Mouse (Mus musculus): Measurements from ENCODE around the gene Epha2. TPM values are rescaled to one million over a fixed set of nuclear protein-coding genes. Genes with fewer than 3 reads are reported as not detected.

Gene Epha2
- polyA plus RNA-seq, 1 experiment from 2014 or later, result 3.0 TPM

DNA sequence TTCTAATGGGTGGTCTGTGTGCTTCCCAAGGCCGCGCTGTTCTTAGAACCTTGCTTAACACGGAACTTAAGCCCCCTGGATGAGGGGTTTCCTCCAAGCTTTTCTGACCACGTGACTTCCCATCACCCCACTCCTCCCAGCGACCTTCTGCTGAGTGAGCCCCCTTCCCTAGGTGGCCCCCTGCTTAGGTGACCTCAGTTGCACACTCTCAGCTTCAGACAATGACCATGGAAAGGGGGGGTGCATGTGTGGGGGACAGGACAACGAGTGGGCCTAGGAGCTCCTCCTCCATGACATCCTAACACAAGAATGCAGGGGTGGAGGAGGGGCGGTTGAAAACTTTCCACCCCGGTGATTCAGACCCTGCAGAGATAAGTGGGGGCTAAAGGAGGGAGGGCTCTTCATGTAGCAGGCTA lies 9.2 kb downstream of the Epha2 start:
- Histone ChIP-seq H3K27me3 (replicated peaks; ENCODE audit: low read depth, poor library complexity, severe bottlenecking) (peaks cover 22% of the 10 kb centered on the region), H3K27ac (replicated peaks) (peak overlapping the region; percentile 79), H3K4me1 (peaks cover 82% of the 10 kb centered on the region), H3K4me3 (peak overlapping the region; percentile 24; the same call in 1 of the 2 replicates), H3K9me3 (no peaks in the 10 kb centered on the region), H3K36me3 (replicated peaks) (peaks cover 17% of the 10 kb centered on the region)
- peak; percentile 71 for DNase-seq (ENCODE audit: low spot score)
- 17% methylated on average over 8 of the region's 8 CpGs for WGBS

- Histone ChIP-seq H3K4me3 (no peak overlapping the region), H3K27me3 (replicated peaks; ENCODE audit: low read depth, poor library complexity, severe bottlenecking) (peaks cover 13% of the 10 kb centered on the region), H3K4me1 (peaks cover 79% of the 10 kb centered on the region), H3K36me3 (replicated peaks) (peaks cover 17% of the 10 kb centered on the region), H3K27ac (replicated peaks) (peak overlapping the region; percentile 79; the same call in 1 of the 2 replicates), H3K9me3 (no peaks in the 10 kb centered on the region)
- DNase-seq (ENCODE audit: low spot score), result no peak
- 71% methylated on average over 7 of the region's 7 CpGs for WGBS
Observed at GRCm38 (mm10) chr4:141311078-141311477, 10.0 kb downstream of the Epha2 start.

DNA sequence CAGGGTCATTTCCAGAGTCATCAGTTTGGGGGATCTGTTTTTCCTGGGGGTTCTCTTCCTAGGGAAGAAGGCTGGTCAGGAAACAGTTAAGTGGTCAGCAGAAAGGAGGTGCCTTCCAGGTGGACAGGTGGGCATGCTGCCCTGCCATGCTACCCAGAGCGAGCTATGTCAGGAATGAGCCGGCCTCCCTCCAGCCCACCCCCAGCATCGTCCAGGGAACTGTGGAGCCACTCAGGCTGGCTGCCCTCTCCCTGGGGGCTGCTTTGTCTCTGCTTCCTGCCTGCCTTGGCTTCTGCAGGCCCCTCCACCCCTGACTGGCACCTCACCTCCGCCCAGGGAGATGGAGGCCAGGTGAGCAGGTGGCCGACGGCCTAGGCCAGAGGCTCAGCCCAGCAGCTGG lies 10.5 kb downstream of the Epha2 start:
- DNase-seq (ENCODE audit: low spot score), result no peak
- Histone ChIP-seq H3K9me3 (no peaks in the 10 kb centered on the region), H3K4me1 (peaks cover 76% of the 10 kb centered on the region), H3K36me3 (replicated peaks) (peaks cover 17% of the 10 kb centered on the region), H3K27ac (replicated peaks) (peak overlapping the region; percentile 79; the same call in 1 of the 2 replicates), H3K4me3 (no peak overlapping the region), H3K27me3 (replicated peaks; ENCODE audit: low read depth, poor library complexity, severe bottlenecking) (peaks cover 9% of the 10 kb centered on the region)
- WGBS, result 44% methylated on average over 6 of the region's 6 CpGs

- 79% methylated on average over 2 of the region's 2 CpGs for WGBS
- H3K27ac ChIP-seq (replicated peaks), result peak overlapping the region; percentile 79; the same call in 1 of the 2 replicates
- H3K27me3 ChIP-seq (replicated peaks; ENCODE audit: low read depth, poor library complexity, severe bottlenecking), result peaks cover 5% of the 10 kb centered on the region; the same call in 1 of the 2 replicates
- peaks cover 72% of the 10 kb centered on the region for H3K4me1 ChIP-seq
- H3K4me3 ChIP-seq, result no peak overlapping the region
- peaks cover 20% of the 10 kb centered on the region for H3K36me3 ChIP-seq (replicated peaks)
- H3K9me3 ChIP-seq, result no peaks in the 10 kb centered on the region
- no peak for DNase-seq (ENCODE audit: low spot score)
Observed at GRCm38 (mm10) chr4:141311908-141312307, 10.9 kb downstream of the Epha2 start.

- Histone ChIP-seq H3K36me3 (replicated peaks) (peaks cover 21% of the 10 kb centered on the region), H3K27ac (replicated peaks) (peak overlapping the region; percentile 12; the same call in 1 of the 2 replicates), H3K4me3 (no peak overlapping the region), H3K9me3 (no peaks in the 10 kb centered on the region), H3K4me1 (peaks cover 69% of the 10 kb centered on the region), H3K27me3 (replicated peaks; ENCODE audit: low read depth, poor library complexity, severe bottlenecking) (peaks cover 5% of the 10 kb centered on the region; the same call in 1 of the 2 replicates)
- DNase-seq (ENCODE audit: low spot score), result no peak
- WGBS, result 74% methylated on average over 17 of the region's 17 CpGs
Observed at GRCm38 (mm10) chr4:141312513-141313131, 11.6 kb downstream of the Epha2 start.

DNA sequence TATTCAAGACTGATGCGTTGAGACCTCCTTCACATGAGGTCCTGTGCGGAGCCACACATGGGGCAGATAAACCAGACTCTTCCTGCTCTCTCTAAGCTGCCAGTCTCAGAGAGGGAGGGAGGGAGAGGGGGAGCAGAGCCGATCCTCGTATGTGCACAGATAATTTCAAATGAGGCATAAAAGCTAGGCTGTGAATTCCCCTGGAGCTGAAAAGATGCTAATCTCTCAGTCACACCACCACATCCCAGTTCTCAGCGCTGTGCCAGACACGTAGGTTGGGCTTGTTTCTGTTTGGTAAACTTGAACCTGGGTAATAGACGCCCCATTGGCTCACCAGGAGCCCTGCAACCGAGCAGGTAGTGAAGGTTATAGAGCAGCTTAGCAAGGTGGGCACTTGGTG lies 12.4 kb downstream of the Epha2 start:
- Histone ChIP-seq H3K27ac (replicated peaks) (peak overlapping the region; percentile 31; the same call in 1 of the 2 replicates), H3K9me3 (no peaks in the 10 kb centered on the region), H3K4me3 (no peak overlapping the region), H3K27me3 (replicated peaks; ENCODE audit: low read depth, poor library complexity, severe bottlenecking) (peaks cover 5% of the 10 kb centered on the region; the same call in 1 of the 2 replicates), H3K36me3 (replicated peaks) (peaks cover 25% of the 10 kb centered on the region), H3K4me1 (peaks cover 69% of the 10 kb centered on the region)
- WGBS, result 67% methylated on average over 8 of the region's 8 CpGs
- no peak for DNase-seq (ENCODE audit: low spot score)

- no peak overlapping the region for H3K4me3 ChIP-seq
- H3K4me1 ChIP-seq, result peaks cover 64% of the 10 kb centered on the region
- H3K9me3 ChIP-seq, result no peaks in the 10 kb centered on the region
- H3K27ac ChIP-seq (replicated peaks), result peak overlapping the region; percentile 31; the same call in 1 of the 2 replicates
- DNase-seq (ENCODE audit: low spot score), result no peak
- peaks cover 5% of the 10 kb centered on the region; the same call in 1 of the 2 replicates for H3K27me3 ChIP-seq (replicated peaks; ENCODE audit: low read depth, poor library complexity, severe bottlenecking)
- H3K36me3 ChIP-seq (replicated peaks), result peaks cover 25% of the 10 kb centered on the region
- 47% methylated on average over 11 of the region's 11 CpGs for WGBS
Observed at GRCm38 (mm10) chr4:141313924-141314323, 12.9 kb downstream of the Epha2 start.

- H3K9me3 ChIP-seq, result no peaks in the 10 kb centered on the region
- WGBS, result 83% methylated on average over 6 of the region's 6 CpGs
- peaks cover 25% of the 10 kb centered on the region for H3K36me3 ChIP-seq (replicated peaks)
- peaks cover 56% of the 10 kb centered on the region for H3K4me1 ChIP-seq
- no peak overlapping the region for H3K4me3 ChIP-seq
- no peaks in the 10 kb centered on the region for H3K27me3 ChIP-seq (replicated peaks; ENCODE audit: low read depth, poor library complexity, severe bottlenecking)
- H3K27ac ChIP-seq (replicated peaks), result no peak overlapping the region
- no peak for DNase-seq (ENCODE audit: low spot score)
Observed at GRCm38 (mm10) chr4:141314745-141315144, 13.7 kb downstream of the Epha2 start.

GRCm38 (mm10) chr4:141316023-141316422 lies 15.0 kb downstream of the Epha2 start:
- Histone ChIP-seq H3K4me1 (peaks cover 43% of the 10 kb centered on the region), H3K4me3 (no peak overlapping the region), H3K36me3 (replicated peaks) (peaks cover 30% of the 10 kb centered on the region), H3K27ac (replicated peaks) (no peak overlapping the region), H3K27me3 (replicated peaks; ENCODE audit: low read depth, poor library complexity, severe bottlenecking) (no peaks in the 10 kb centered on the region), H3K9me3 (no peaks in the 10 kb centered on the region)
- DNase-seq (ENCODE audit: low spot score), result no peak
- WGBS, result 77% methylated on average over 7 of the region's 7 CpGs

- DNase-seq (ENCODE audit: low spot score), result no peak
- H3K4me3 ChIP-seq, result no peak overlapping the region
- no peaks in the 10 kb centered on the region for H3K27me3 ChIP-seq (replicated peaks; ENCODE audit: low read depth, poor library complexity, severe bottlenecking)
- H3K4me1 ChIP-seq, result peaks cover 37% of the 10 kb centered on the region
- no peaks in the 10 kb centered on the region for H3K9me3 ChIP-seq
- 87% methylated on average over 18 of the region's 18 CpGs for WGBS
- peaks cover 36% of the 10 kb centered on the region for H3K36me3 ChIP-seq (replicated peaks)
- no peak overlapping the region for H3K27ac ChIP-seq (replicated peaks)
Observed at GRCm38 (mm10) chr4:141316498-141317180, 15.6 kb downstream of the Epha2 start.

DNA sequence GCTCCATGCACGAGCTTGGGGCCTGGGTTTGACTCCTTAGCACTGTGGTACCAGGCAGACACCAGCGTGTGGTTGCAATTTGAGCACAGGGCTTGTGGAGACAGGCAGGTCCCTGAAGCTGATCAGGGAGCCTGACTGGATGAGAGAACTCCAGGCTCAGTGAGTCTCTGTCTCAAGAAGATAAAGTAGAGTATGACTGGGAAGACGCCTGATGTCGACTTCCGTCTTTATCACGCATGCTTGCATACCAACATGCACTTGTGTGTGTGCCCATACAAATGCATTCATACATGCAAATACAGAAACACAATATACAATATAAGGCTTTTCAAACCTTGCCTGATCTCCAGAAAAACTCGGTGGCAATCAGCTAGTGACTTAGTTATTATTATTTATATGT lies 16.9 kb downstream of the Epha2 start:
- peaks cover 24% of the 10 kb centered on the region for H3K4me1 ChIP-seq
- H3K4me3 ChIP-seq, result no peak overlapping the region
- H3K27me3 ChIP-seq (replicated peaks; ENCODE audit: low read depth, poor library complexity, severe bottlenecking), result no peaks in the 10 kb centered on the region
- WGBS, result 88% methylated on average over 7 of the region's 7 CpGs
- peaks cover 46% of the 10 kb centered on the region for H3K36me3 ChIP-seq (replicated peaks)
- H3K9me3 ChIP-seq, result no peaks in the 10 kb centered on the region
- DNase-seq (ENCODE audit: low spot score), result no peak
- H3K27ac ChIP-seq (replicated peaks), result no peak overlapping the region

GRCm38 (mm10) chr4:141322526-141322925 lies 21.5 kb downstream of the Epha2 start:
- H3K36me3 ChIP-seq (replicated peaks), result peaks cover 59% of the 10 kb centered on the region
- no peaks in the 10 kb centered on the region for H3K9me3 ChIP-seq
- no peak overlapping the region for H3K4me3 ChIP-seq
- 85% methylated on average over 11 of the region's 11 CpGs for WGBS
- no peaks in the 10 kb centered on the region for H3K27me3 ChIP-seq (replicated peaks; ENCODE audit: low read depth, poor library complexity, severe bottlenecking)
- peaks cover 19% of the 10 kb centered on the region for H3K4me1 ChIP-seq
- no peak overlapping the region for H3K27ac ChIP-seq (replicated peaks)
- no peak for DNase-seq (ENCODE audit: low spot score)

- WGBS, result 89% methylated on average over 6 of the region's 6 CpGs
- H3K4me3 ChIP-seq, result no peak overlapping the region
- H3K36me3 ChIP-seq (replicated peaks), result peaks cover 44% of the 10 kb centered on the region
- H3K4me1 ChIP-seq, result peaks cover 20% of the 10 kb centered on the region
- no peaks in the 10 kb centered on the region for H3K9me3 ChIP-seq
- no peak overlapping the region for H3K27ac ChIP-seq (replicated peaks)
- no peaks in the 10 kb centered on the region for H3K27me3 ChIP-seq (replicated peaks; ENCODE audit: low read depth, poor library complexity, severe bottlenecking)
- DNase-seq (ENCODE audit: low spot score), result no peak
Observed at GRCm38 (mm10) chr4:141324771-141325191, 23.7 kb downstream of the Epha2 start.

Measured in embryonic facial prominence, embryonic 10.5 days (tissue).